Mouse (Mus musculus): ENCODE measurements around the gene Kifc3. TPM values are rescaled to one million over a fixed set of nuclear protein-coding genes. Genes with fewer than 3 reads are reported as not detected.
"Not testable (repeated sequence)": the region's sequence is repeated elsewhere in the genome, so short reads cannot be mapped to it uniquely, and the experiment has no call there.

Kifc3 gene
- polyA plus RNA-seq, 1 experiment from 2014 or later: 13.6 TPM

DNA sequence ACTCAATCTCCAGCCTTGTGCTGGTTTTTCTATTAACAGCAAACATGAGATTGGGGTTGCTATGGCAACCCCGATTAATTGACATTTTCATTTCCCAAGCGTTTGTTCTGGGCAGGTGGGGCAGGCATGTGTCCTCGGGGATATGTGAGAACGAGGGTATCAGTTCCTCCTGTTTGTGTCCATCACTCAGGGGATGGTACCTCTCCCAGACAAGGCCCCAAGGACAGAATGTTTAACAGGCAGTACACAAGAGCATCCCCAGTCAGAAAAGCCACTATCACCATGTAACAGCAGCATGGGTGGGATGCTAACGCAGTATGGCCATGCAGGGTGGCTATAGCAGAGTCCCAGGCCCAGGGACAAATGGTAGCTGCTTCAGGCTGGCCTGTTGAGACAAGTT is 27.3 kb downstream of the Kifc3 start:
- Histone ChIP-seq H3K4me1 (ENCODE audit: control insufficient read depth, insufficient read depth, low read length) (no peaks in the 10 kb centered on the region), H3K4me2 (ENCODE audit: low read depth, low read length) (no peak overlapping the region), H3K9me3 (ENCODE audit: control insufficient read depth, low read length) (no peaks in the 10 kb centered on the region), H3K4me3 (ENCODE audit: low read depth, low read length) (no peak overlapping the region), H3K36me3 (ENCODE audit: control insufficient read depth, insufficient read depth, low read length) (no peaks in the 10 kb centered on the region), H3K27ac (replicated peaks; ENCODE audit: low read depth, low read length) (peak overlapping the region; percentile 63; the same call in 1 of the 2 replicates), H3K9ac (ENCODE audit: low read depth, low read length) (no peak overlapping the region), H3K27me3 (replicated peaks; ENCODE audit: control insufficient read depth, insufficient read depth, low read length) (no peaks in the 10 kb centered on the region)
- ATAC-seq (ENCODE audit: low read depth) (peak; percentile 42), DNase-seq (ENCODE audit: low spot score) (no peak)
- WGBS: 52% methylated on average over 5 of the region's 5 CpGs

DNA sequence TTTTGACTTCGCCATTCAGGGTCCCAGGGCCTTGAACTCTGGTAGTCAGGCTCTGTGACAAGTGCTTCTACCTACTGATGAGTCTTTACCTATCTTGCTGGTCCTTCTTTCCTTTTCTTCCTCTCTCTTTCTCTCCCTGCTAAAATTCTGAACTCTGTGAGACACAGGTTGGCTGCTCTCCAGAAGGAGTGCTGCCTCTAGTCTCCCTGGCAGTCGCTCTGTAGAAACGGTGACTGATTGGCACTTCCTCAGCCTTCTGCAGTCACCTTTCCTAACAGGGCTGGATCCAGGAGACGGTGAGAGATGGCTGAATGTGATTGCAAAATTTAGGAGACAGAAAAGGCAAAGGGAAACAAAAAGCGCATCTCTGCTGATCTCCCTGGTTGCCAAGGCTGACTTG is 30.2 kb downstream of the Kifc3 start:
- no peak overlapping the region for H3K27ac ChIP-seq (replicated peaks; ENCODE audit: low read depth, low read length)
- no peaks in the 10 kb centered on the region for H3K9me3 ChIP-seq (ENCODE audit: control insufficient read depth, low read length)
- H3K4me2 ChIP-seq (ENCODE audit: low read depth, low read length): no peak overlapping the region
- H3K9ac ChIP-seq (ENCODE audit: low read depth, low read length): no peak overlapping the region
- H3K4me1 ChIP-seq (ENCODE audit: control insufficient read depth, insufficient read depth, low read length): no peaks in the 10 kb centered on the region
- H3K36me3 ChIP-seq (ENCODE audit: control insufficient read depth, insufficient read depth, low read length): no peaks in the 10 kb centered on the region
- DNase-seq (ENCODE audit: low spot score) (no peak), ATAC-seq (ENCODE audit: low read depth) (no peak)
- no peak overlapping the region for H3K4me3 ChIP-seq (ENCODE audit: low read depth, low read length)
- no peaks in the 10 kb centered on the region for H3K27me3 ChIP-seq (replicated peaks; ENCODE audit: control insufficient read depth, insufficient read depth, low read length)
- 61% methylated on average over 5 of the region's 5 CpGs for WGBS

DNA sequence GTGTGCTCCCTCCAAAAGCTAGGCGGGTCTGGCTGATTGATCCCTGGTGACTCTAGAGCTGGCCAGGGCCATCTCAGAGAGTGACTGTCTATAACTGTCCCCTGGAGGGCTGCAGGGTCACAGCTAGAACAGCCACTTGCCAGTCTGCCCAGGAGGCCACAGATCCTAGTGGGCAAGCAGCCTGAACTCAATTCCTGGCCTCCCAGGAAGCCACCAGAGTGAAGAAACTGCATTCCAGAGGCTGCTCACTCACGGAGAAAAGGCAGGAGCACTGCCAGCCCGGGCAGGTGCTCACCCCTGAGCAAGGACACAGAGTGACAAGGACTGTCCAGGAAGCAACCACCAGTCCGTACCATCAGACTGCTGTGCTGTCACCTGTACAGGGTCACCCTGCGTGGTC is 34.9 kb downstream of the Kifc3 start:
- no peaks in the 10 kb centered on the region for H3K4me1 ChIP-seq (ENCODE audit: control insufficient read depth, insufficient read depth, low read length)
- ATAC-seq (ENCODE audit: low read depth): no peak
- 57% methylated on average over 5 of the region's 5 CpGs for WGBS

DNA sequence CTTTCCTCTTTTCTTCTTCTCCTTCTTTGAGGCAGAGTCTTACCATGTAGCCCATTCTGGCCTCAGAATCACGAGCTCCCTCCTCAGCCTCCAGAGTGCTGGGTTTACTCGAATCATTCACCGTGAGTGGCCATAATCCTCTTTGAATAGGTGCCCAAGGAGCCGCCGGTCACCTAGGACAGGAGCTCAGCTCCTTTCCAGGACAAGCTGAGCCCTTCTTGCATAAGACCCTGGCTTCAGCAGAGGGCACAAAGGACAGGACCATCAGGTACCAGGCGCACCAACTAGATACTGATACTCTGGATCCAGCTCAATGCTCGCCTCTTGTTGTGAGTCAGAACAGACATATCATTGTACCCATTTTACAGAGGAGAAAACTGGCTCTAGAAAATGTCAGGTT is 36.2 kb downstream of the Kifc3 start:
- no peaks in the 10 kb centered on the region for H3K27me3 ChIP-seq (replicated peaks; ENCODE audit: control insufficient read depth, insufficient read depth, low read length)
- no peak overlapping the region for H3K4me2 ChIP-seq (ENCODE audit: low read depth, low read length)
- no peak overlapping the region for H3K9ac ChIP-seq (ENCODE audit: low read depth, low read length)
- no peak for ATAC-seq (ENCODE audit: low read depth)
- 75% methylated on average over 7 of the region's 7 CpGs for WGBS
- no peak for DNase-seq (ENCODE audit: low spot score)
- H3K36me3 ChIP-seq (ENCODE audit: control insufficient read depth, insufficient read depth, low read length): no peaks in the 10 kb centered on the region
- no peaks in the 10 kb centered on the region for H3K9me3 ChIP-seq (ENCODE audit: control insufficient read depth, low read length)
- no peak overlapping the region for H3K4me3 ChIP-seq (ENCODE audit: low read depth, low read length)
- no peak overlapping the region for H3K27ac ChIP-seq (replicated peaks; ENCODE audit: low read depth, low read length)
- H3K4me1 ChIP-seq (ENCODE audit: control insufficient read depth, insufficient read depth, low read length): no peaks in the 10 kb centered on the region

More for the DNA sequence above, 34.9 kb downstream of the Kifc3 start:
- Histone ChIP-seq H3K9ac (ENCODE audit: low read depth, low read length) (no peak overlapping the region), H3K36me3 (ENCODE audit: control insufficient read depth, insufficient read depth, low read length) (no peaks in the 10 kb centered on the region), H3K9me3 (ENCODE audit: control insufficient read depth, low read length) (no peaks in the 10 kb centered on the region), H3K27ac (replicated peaks; ENCODE audit: low read depth, low read length) (no peak overlapping the region), H3K4me3 (ENCODE audit: low read depth, low read length) (no peak overlapping the region), H3K4me2 (ENCODE audit: low read depth, low read length) (no peak overlapping the region), H3K27me3 (replicated peaks; ENCODE audit: control insufficient read depth, insufficient read depth, low read length) (no peaks in the 10 kb centered on the region)
- DNase-seq (ENCODE audit: low spot score): no peak

DNA sequence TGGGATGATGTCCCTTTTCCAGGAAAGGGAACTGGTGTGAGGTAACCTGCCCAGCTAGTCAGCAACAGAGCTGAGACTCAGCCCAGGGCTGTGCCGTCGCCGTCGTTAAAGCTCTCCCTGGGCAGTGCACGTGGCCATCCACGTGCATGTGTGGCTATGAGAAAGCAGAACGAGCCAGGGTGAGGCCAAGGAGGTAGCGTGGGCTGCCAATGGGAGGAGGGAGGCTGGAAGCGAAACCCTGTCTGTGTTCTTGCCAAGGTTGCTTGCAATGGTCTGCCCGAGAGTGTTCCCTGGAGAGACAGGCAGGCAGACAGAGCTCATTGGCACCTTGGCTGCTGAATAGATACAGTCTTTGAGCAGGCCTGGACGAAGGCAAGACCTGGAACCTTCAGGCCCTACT is 36.7 kb downstream of the Kifc3 start:
- DNase-seq (ENCODE audit: low spot score): no peak
- ATAC-seq (ENCODE audit: low read depth): no peak
- no peak overlapping the region for H3K27ac ChIP-seq (replicated peaks; ENCODE audit: low read depth, low read length)
- no peak overlapping the region for H3K4me3 ChIP-seq (ENCODE audit: low read depth, low read length)
- H3K27me3 ChIP-seq (replicated peaks; ENCODE audit: control insufficient read depth, insufficient read depth, low read length): no peaks in the 10 kb centered on the region
- no peak overlapping the region for H3K9ac ChIP-seq (ENCODE audit: low read depth, low read length)
- no peaks in the 10 kb centered on the region for H3K36me3 ChIP-seq (ENCODE audit: control insufficient read depth, insufficient read depth, low read length)
- H3K4me2 ChIP-seq (ENCODE audit: low read depth, low read length): no peak overlapping the region
- H3K4me1 ChIP-seq (ENCODE audit: control insufficient read depth, insufficient read depth, low read length): no peaks in the 10 kb centered on the region
- H3K9me3 ChIP-seq (ENCODE audit: control insufficient read depth, low read length): no peaks in the 10 kb centered on the region
- WGBS: 68% methylated on average over 11 of the region's 11 CpGs

DNA sequence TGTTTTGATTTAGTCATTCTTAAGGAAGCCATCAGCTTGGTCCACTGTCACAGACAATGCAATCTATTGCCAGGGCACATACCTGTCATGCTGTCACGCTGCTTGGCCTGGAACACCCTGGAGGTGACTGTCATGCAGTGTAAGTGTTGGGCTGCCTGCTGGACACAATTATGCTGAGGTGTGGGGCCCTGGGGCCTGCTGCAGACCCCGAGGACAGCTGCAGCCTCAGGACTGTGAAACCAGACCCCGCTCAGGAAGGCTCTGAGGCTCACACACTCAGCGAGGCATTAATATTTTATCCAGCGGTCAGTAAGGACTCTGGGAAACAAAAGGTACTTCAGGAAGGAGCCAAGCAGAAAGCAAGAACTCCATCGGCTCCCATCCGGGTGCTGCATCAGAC is 38.1 kb downstream of the Kifc3 start:
- no peaks in the 10 kb centered on the region for H3K27me3 ChIP-seq (replicated peaks; ENCODE audit: control insufficient read depth, insufficient read depth, low read length)
- 29% methylated on average over 7 of the region's 7 CpGs for WGBS
- no peak overlapping the region for H3K4me3 ChIP-seq (ENCODE audit: low read depth, low read length)
- DNase-seq (ENCODE audit: low spot score) (no peak), ATAC-seq (ENCODE audit: low read depth) (no peak)
- H3K9me3 ChIP-seq (ENCODE audit: control insufficient read depth, low read length): no peaks in the 10 kb centered on the region
- no peak overlapping the region for H3K9ac ChIP-seq (ENCODE audit: low read depth, low read length)
- no peaks in the 10 kb centered on the region for H3K36me3 ChIP-seq (ENCODE audit: control insufficient read depth, insufficient read depth, low read length)
- H3K4me2 ChIP-seq (ENCODE audit: low read depth, low read length): no peak overlapping the region
- H3K27ac ChIP-seq (replicated peaks; ENCODE audit: low read depth, low read length): no peak overlapping the region
- no peaks in the 10 kb centered on the region for H3K4me1 ChIP-seq (ENCODE audit: control insufficient read depth, insufficient read depth, low read length)

DNA sequence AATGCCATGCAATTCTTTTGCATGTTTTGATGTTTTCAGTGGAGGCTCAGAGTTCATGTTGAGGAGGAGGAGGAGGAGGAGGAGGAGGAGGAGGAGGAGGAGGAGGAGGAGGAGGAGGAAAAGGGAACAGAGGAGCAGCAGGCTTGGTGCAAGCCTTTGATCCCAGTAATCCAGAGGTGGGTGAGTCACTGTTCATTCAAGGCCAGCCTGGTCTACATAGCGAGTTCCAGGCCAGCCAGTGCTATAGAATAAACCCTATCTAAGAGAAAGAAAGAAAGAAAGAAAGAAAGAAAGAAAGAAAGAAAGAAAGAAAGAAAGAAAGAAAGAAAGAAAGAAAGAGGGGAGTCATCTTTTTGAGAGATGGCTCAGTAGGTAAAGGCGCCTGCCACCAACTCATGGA is 38.6 kb downstream of the Kifc3 start:
- not testable (repeated sequence) for H3K4me3 ChIP-seq (ENCODE audit: low read depth, low read length); H3K36me3 ChIP-seq (ENCODE audit: control insufficient read depth, insufficient read depth, low read length); H3K4me1 ChIP-seq (ENCODE audit: control insufficient read depth, insufficient read depth, low read length); DNase-seq (ENCODE audit: low spot score); H3K27ac ChIP-seq (replicated peaks; ENCODE audit: low read depth, low read length); H3K9ac ChIP-seq (ENCODE audit: low read depth, low read length); H3K4me2 ChIP-seq (ENCODE audit: low read depth, low read length); H3K27me3 ChIP-seq (replicated peaks; ENCODE audit: control insufficient read depth, insufficient read depth, low read length); ATAC-seq (ENCODE audit: low read depth); H3K9me3 ChIP-seq (ENCODE audit: control insufficient read depth, low read length)
- WGBS: 83% methylated on average over 2 of the region's 2 CpGs

DNA sequence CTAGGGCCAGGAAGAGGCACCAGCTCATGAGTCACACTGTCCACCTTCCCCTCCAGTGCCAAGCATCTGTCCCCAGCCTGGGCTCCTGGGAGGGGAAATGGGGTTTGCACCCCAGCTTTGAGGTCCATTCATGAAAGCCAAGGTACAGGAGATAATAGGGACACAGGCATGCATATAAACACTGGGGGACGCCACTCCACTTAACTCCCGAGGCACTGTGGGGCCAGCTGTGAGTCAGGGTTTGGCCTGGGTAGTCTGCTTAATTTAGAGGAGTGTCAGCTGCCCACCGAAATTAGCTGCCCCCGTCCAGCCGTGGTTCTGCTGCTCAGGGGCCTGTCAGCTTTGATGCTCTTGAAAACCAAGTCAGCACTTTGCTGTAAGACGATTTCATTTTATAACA is 39.8 kb downstream of the Kifc3 start:
- ATAC-seq (ENCODE audit: low read depth): no peak
- H3K4me1 ChIP-seq (ENCODE audit: control insufficient read depth, insufficient read depth, low read length): no peaks in the 10 kb centered on the region
- no peaks in the 10 kb centered on the region for H3K27me3 ChIP-seq (replicated peaks; ENCODE audit: control insufficient read depth, insufficient read depth, low read length)

DNA sequence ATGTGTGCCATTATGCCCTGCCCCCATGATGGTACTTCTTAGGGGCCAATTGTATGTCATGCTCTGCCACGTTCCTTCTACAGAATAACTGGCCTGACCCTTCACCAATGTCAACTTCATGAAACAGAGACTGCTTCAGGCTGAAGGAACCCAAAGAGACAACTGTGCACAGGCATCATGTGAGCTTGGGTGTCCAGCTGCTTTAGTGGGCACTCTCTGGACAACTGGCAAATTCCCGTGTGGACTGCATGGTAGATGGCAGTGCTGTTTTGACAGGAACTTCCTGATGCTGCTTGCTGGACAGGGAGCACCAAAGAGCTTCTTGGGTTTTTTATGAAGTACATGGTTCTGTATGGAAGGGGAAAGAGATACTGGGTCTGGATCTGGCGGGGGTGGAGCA is 43.3 kb downstream of the Kifc3 start:
- H3K27ac ChIP-seq (replicated peaks; ENCODE audit: low read depth, low read length): no peak overlapping the region
- H3K4me3 ChIP-seq (ENCODE audit: low read depth, low read length): no peak overlapping the region
- DNase-seq (ENCODE audit: low spot score) (no peak), ATAC-seq (ENCODE audit: low read depth) (no peak)
- no peaks in the 10 kb centered on the region for H3K36me3 ChIP-seq (ENCODE audit: control insufficient read depth, insufficient read depth, low read length)
- no peaks in the 10 kb centered on the region for H3K9me3 ChIP-seq (ENCODE audit: control insufficient read depth, low read length)
- WGBS: 72% methylated on average over 3 of the region's 3 CpGs
- H3K4me1 ChIP-seq (ENCODE audit: control insufficient read depth, insufficient read depth, low read length): no peaks in the 10 kb centered on the region
- no peaks in the 10 kb centered on the region for H3K27me3 ChIP-seq (replicated peaks; ENCODE audit: control insufficient read depth, insufficient read depth, low read length)
- no peak overlapping the region for H3K4me2 ChIP-seq (ENCODE audit: low read depth, low read length)
- H3K9ac ChIP-seq (ENCODE audit: low read depth, low read length): no peak overlapping the region

More for the DNA sequence above, 39.8 kb downstream of the Kifc3 start:
- Histone ChIP-seq H3K36me3 (ENCODE audit: control insufficient read depth, insufficient read depth, low read length) (no peaks in the 10 kb centered on the region), H3K4me3 (ENCODE audit: low read depth, low read length) (no peak overlapping the region), H3K27ac (replicated peaks; ENCODE audit: low read depth, low read length) (no peak overlapping the region), H3K4me2 (ENCODE audit: low read depth, low read length) (no peak overlapping the region), H3K9me3 (ENCODE audit: control insufficient read depth, low read length) (no peaks in the 10 kb centered on the region), H3K9ac (ENCODE audit: low read depth, low read length) (no peak overlapping the region)
- no peak for DNase-seq (ENCODE audit: low spot score)
- WGBS: 59% methylated on average over 6 of the region's 6 CpGs
